Mouse (Mus musculus) MEL (cell line): ENCODE results near the gene Pnkp. TPM values are rescaled to one million over a fixed set of nuclear protein-coding genes. Genes with fewer than 3 reads are reported as not detected.

Source experiments
- DNase-seq: peaks from one replicate; pipeline ENCODE4 v3.0.0; 2011; ENCODE audit warnings: low read depth, low spot score
- H3K27ac ChIP-seq: 2 replicates; pipeline ENCODE4 v1.5.1; 2012; ENCODE audit warnings: low read depth, mild to moderate bottlenecking, control low read depth, low read length, moderate library complexity; ENCODE audit not compliant: control insufficient read depth
- H3K27me3 ChIP-seq, 2 experiments: fragments of 150-350 bp in 1 of 2; sonication (generic) in 1 of 2; 2 replicates each; pipeline ENCODE4 v1.6.1; 2012; ENCODE audit warnings: low read length in 2 of 2, mild to moderate bottlenecking in 2 of 2, improper control_type of control experiment in 1 of 2, moderate library complexity in 1 of 2; ENCODE audit not compliant: insufficient read depth in 2 of 2, control insufficient read depth in 1 of 2
- H3K36me3 ChIP-seq, 2 experiments: 2 replicates each; pipeline ENCODE4 v1.6.1; 2012 to 2014; ENCODE audit warnings: low read length in 2 of 2, improper control_type of control experiment in 1 of 2, inconsistent platforms in 1 of 2, mild to moderate bottlenecking in 1 of 2; ENCODE audit not compliant: insufficient read depth in 2 of 2, control insufficient read depth in 1 of 2
- H3K4me1 ChIP-seq, 2 experiments: fragments of 150-350 bp in 1 of 2; sonication (generic) in 1 of 2; 2 replicates each; pipeline ENCODE4 v1.6.1; 2012; ENCODE audit warnings: low read length in 2 of 2, improper control_type of control experiment in 1 of 2, mild to moderate bottlenecking in 1 of 2; ENCODE audit not compliant: insufficient read depth in 2 of 2, control insufficient read depth in 1 of 2
- H3K4me3 ChIP-seq, 2 experiments: fragments of 150-350 bp in 1 of 2; sonication (generic) in 1 of 2; 2 replicates each; pipeline ENCODE4 v1.5.1; 2012; ENCODE audit warnings: low read depth in 2 of 2, low read length in 2 of 2, mild to moderate bottlenecking in 2 of 2, moderate library complexity in 2 of 2, control low read depth in 1 of 2, improper control_type of control experiment in 1 of 2; ENCODE audit not compliant: control insufficient read depth in 1 of 2, insufficient read depth in 1 of 2
- H3K79me2 ChIP-seq: 2 replicates; pipeline ENCODE4 v1.6.1; 2012; ENCODE audit warnings: mild to moderate bottlenecking, low read length, moderate library complexity; ENCODE audit not compliant: control insufficient read depth, poor library complexity, insufficient read depth
- H3K9ac ChIP-seq: 2 replicates; pipeline ENCODE4 v1.6.1; 2012; ENCODE audit warnings: low read depth, mild to moderate bottlenecking, control low read depth, low read length, moderate library complexity; ENCODE audit not compliant: control insufficient read depth, poor library complexity, severe bottlenecking
- H3K9me3 ChIP-seq: fragments of 150-350 bp; sonication (generic); replicated peaks from 2 replicates; pipeline ENCODE4 v1.6.1; 2012; ENCODE audit warnings: mild to moderate bottlenecking, low read length, improper control_type of control experiment, moderate library complexity; ENCODE audit not compliant: insufficient read depth
- BHLHE40 ChIP-seq: IDR thresholded peaks from 2 replicates; pipeline ENCODE4 v1.6.1; 2012; ENCODE audit warnings: low read depth, mild to moderate bottlenecking, inconsistent platforms, low read length, improper control_type of control experiment, borderline replicate concordance
- CHD1 ChIP-seq: IDR thresholded peaks from 2 replicates; pipeline ENCODE4 v1.6.1; 2012; ENCODE audit warnings: low read depth, mild to moderate bottlenecking, inconsistent platforms, low read length, improper control_type of control experiment
- CHD2 ChIP-seq: IDR thresholded peaks from 2 replicates; pipeline ENCODE4 v1.6.1; 2011; ENCODE audit warnings: low read length, improper control_type of control experiment
- CTCF ChIP-seq, 3 experiments: IDR thresholded peaks in 2 of 3; conservative IDR thresholded peaks in 1 of 3; 2 replicates each; pipeline ENCODE4 v1.5.1; 2011 to 2012; ENCODE audit warnings: low read length in 3 of 3, low read depth in 2 of 3, mild to moderate bottlenecking in 2 of 3, improper control_type of control experiment in 1 of 3, inconsistent platforms in 1 of 3, mixed read lengths in 1 of 3, moderate library complexity in 1 of 3; ENCODE audit not compliant: control insufficient read depth in 1 of 3, insufficient read depth in 1 of 3, poor library complexity in 1 of 3, severe bottlenecking in 1 of 3
- E2F4 ChIP-seq: IDR thresholded peaks from 2 replicates; pipeline ENCODE4 v1.6.1; 2011; ENCODE audit warnings: low read depth, low read length, improper control_type of control experiment, borderline replicate concordance
- ELF1 ChIP-seq: IDR thresholded peaks from 2 replicates; pipeline ENCODE4 v1.6.1; 2014; ENCODE audit warnings: low read depth, mild to moderate bottlenecking, inconsistent platforms, low read length, improper control_type of control experiment, moderate library complexity
- EP300 ChIP-seq, 2 experiments: IDR thresholded peaks; 2 replicates each; pipeline ENCODE4 v1.6.1; 2011; ENCODE audit warnings: improper control_type of control experiment in 2 of 2, low read length in 2 of 2, low read depth in 1 of 2, mild to moderate bottlenecking in 1 of 2
- HCFC1 ChIP-seq: IDR thresholded peaks from 2 replicates; pipeline ENCODE4 v1.6.1; 2012; ENCODE audit warnings: low read depth, mild to moderate bottlenecking, inconsistent platforms, low read length, improper control_type of control experiment, moderate library complexity
- JUND ChIP-seq: IDR thresholded peaks from 2 replicates; pipeline ENCODE4 v1.6.1; 2011; ENCODE audit warnings: low read depth, mild to moderate bottlenecking, improper control_type of control experiment, low read length
- KAT2A ChIP-seq: conservative IDR thresholded peaks from 2 replicates; pipeline ENCODE4 v1.6.1; 2012; ENCODE audit warnings: low read depth, low read length, improper control_type of control experiment, inconsistent platforms
- MAFK ChIP-seq: IDR thresholded peaks from 2 replicates; pipeline ENCODE4 v1.6.1; 2011; ENCODE audit warnings: low read depth, mild to moderate bottlenecking, low read length, improper control_type of control experiment, borderline replicate concordance
- MEF2A ChIP-seq: IDR thresholded peaks from 2 replicates; pipeline ENCODE4 v1.6.1; 2014; ENCODE audit warnings: low read depth, mild to moderate bottlenecking, inconsistent platforms, low read length, improper control_type of control experiment; ENCODE audit not compliant: poor library complexity, insufficient replicate concordance, severe bottlenecking; ENCODE audit errors: extremely low read depth
- MXI1 ChIP-seq: IDR thresholded peaks from 2 replicates; pipeline ENCODE4 v1.6.1; 2011; ENCODE audit warnings: mild to moderate bottlenecking, low read depth, low read length, improper control_type of control experiment
- MYB ChIP-seq: IDR thresholded peaks from 2 replicates; pipeline ENCODE4 v1.6.1; 2011; ENCODE audit warnings: mild to moderate bottlenecking, low read depth, low read length, improper control_type of control experiment
- MYC ChIP-seq: IDR thresholded peaks from 2 replicates; pipeline ENCODE4 v1.6.1; 2011; ENCODE audit warnings: low read depth, mild to moderate bottlenecking, low read length, improper control_type of control experiment, moderate library complexity
- NRF1 ChIP-seq: IDR thresholded peaks from 2 replicates; pipeline ENCODE4 v1.6.1; 2014; ENCODE audit warnings: low read depth, mild to moderate bottlenecking, inconsistent platforms, low read length, improper control_type of control experiment, moderate library complexity; ENCODE audit not compliant: poor library complexity, insufficient read depth, severe bottlenecking
- RAD21 ChIP-seq: IDR thresholded peaks from 2 replicates; pipeline ENCODE4 v1.6.1; 2011; ENCODE audit warnings: mild to moderate bottlenecking, low read depth, low read length, improper control_type of control experiment
- RCOR1 ChIP-seq: IDR thresholded peaks from 2 replicates; pipeline ENCODE4 v1.6.1; 2012; ENCODE audit warnings: low read depth, mild to moderate bottlenecking, inconsistent platforms, low read length, improper control_type of control experiment
- SIN3A ChIP-seq: IDR thresholded peaks from 2 replicates; pipeline ENCODE4 v1.6.1; 2012; ENCODE audit warnings: low read length, improper control_type of control experiment, inconsistent platforms
- SMC3 ChIP-seq: IDR thresholded peaks from 2 replicates; pipeline ENCODE4 v1.6.1; 2011; ENCODE audit warnings: low read depth, low read length, improper control_type of control experiment
- TAL1 ChIP-seq: IDR thresholded peaks from 2 replicates; pipeline ENCODE4 v1.6.1; 2012; ENCODE audit warnings: mild to moderate bottlenecking, inconsistent platforms, low read length, moderate library complexity, mixed read lengths
- TCF12 ChIP-seq: IDR thresholded peaks from 2 replicates; pipeline ENCODE4 v1.6.1; 2014; ENCODE audit warnings: low read depth, mild to moderate bottlenecking, inconsistent platforms, low read length, improper control_type of control experiment, moderate library complexity
- USF1 ChIP-seq: IDR thresholded peaks from 2 replicates; pipeline ENCODE4 v1.6.1; 2014; ENCODE audit warnings: low read depth, mild to moderate bottlenecking, inconsistent platforms, low read length, improper control_type of control experiment, moderate library complexity
- USF2 ChIP-seq, 2 experiments: IDR thresholded peaks; 2 replicates each; pipeline ENCODE4 v1.6.1; 2011 to 2012; ENCODE audit warnings: improper control_type of control experiment in 2 of 2, low read length in 2 of 2, borderline replicate concordance in 1 of 2, inconsistent platforms in 1 of 2, low read depth in 1 of 2, mild to moderate bottlenecking in 1 of 2; ENCODE audit not compliant: insufficient read depth in 1 of 2
- ZC3H11A ChIP-seq: IDR thresholded peaks from 2 replicates; pipeline ENCODE4 v1.6.1; 2012; ENCODE audit warnings: low read depth, mild to moderate bottlenecking, inconsistent platforms, low read length, improper control_type of control experiment
- ZKSCAN1 ChIP-seq: IDR thresholded peaks from 2 replicates; pipeline ENCODE4 v1.6.1; 2012; ENCODE audit warnings: low read depth, mild to moderate bottlenecking, inconsistent platforms, low read length, improper control_type of control experiment, moderate library complexity
- ZMIZ1 ChIP-seq: IDR thresholded peaks from 2 replicates; pipeline ENCODE4 v1.6.1; 2012; ENCODE audit warnings: low read depth, mild to moderate bottlenecking, inconsistent platforms, low read length, improper control_type of control experiment, moderate library complexity
- ZNF384 ChIP-seq: IDR thresholded peaks from 2 replicates; pipeline ENCODE4 v1.6.1; 2012; ENCODE audit warnings: low read depth, mild to moderate bottlenecking, inconsistent platforms, low read length, improper control_type of control experiment
- polyA plus RNA-seq, 2 experiments: library from polyadenylated mRNA; stranded (reverse) in 1 of 2; unstranded in 1 of 2; fragments of >175 nt in 1 of 2; fragments of >200 nt in 1 of 2; gene quantifications; 2 replicates each; pipeline versions ENCODE4 v1.2.1 to v1.2.4; 2012; ENCODE audit warnings: low replicate concordance in 2 of 2, low read depth in 1 of 2; ENCODE audit not compliant: insufficient read length in 2 of 2, insufficient read depth in 1 of 2, missing spikeins in 1 of 2
- total RNA-seq: library from RNA; depleted of rRNA; stranded (reverse); fragments of 300-350 nt; gene quantifications from 2 replicates; pipeline ENCODE4 v1.2.3, GENCODE M21; 2012

Pnkp gene
- total and polyA plus RNA-seq, 3 experiments, result 39.3 to 45.6 TPM; not detected in 1

- Histone ChIP-seq H3K4me3 (peak overlapping the region; percentile 85 to 87), H3K4me1 (peaks cover 12 to 31% of the 10 kb centered on the region in 2 experiments; a peak in 3 of 4 replicates), H3K36me3 (peaks cover 9 to 27% of the 10 kb centered on the region in 2 experiments), H3K27me3 (no peaks in the 10 kb centered on the region), H3K9me3 (no peaks in the 10 kb centered on the region), H3K9ac (peak overlapping the region; percentile 74), H3K27ac (peak overlapping the region; percentile 29), H3K79me2 (peaks cover 46% of the 10 kb centered on the region)
- no peak for DNase-seq
- TF ChIP-seq RCOR1, result no peak
- TF ChIP-seq MXI1, result no peak
- no peak for TF ChIP-seq MEF2A
- TF ChIP-seq ZC3H11A, result no peak
- no peak for TF ChIP-seq USF2 (IDR thresholded peaks at IDR 0.05; ENCODE audit: borderline replicate concordance in 1 of 2, insufficient read depth in 1 of 2, low read depth in 1 of 2, low read length in 2 of 2)
- TF ChIP-seq CHD2, result no peak
- no peak for TF ChIP-seq USF1
- no peak for TF ChIP-seq ELF1
- no peak for TF ChIP-seq MYC
Measured at GRCm38 (mm10) chr7:44814952-44815553, 41.9 kb upstream of the Pnkp start.

- Histone ChIP-seq H3K27me3 (no peaks in the 10 kb centered on the region), H3K4me3 (peak within 1 kb of the TSS; percentile 87 to 94), H3K4me1 (peaks cover 20 to 40% of the 10 kb centered on the region in 2 experiments; a peak in 3 of 4 replicates), H3K36me3 (peaks cover 9 to 35% of the 10 kb centered on the region in 2 experiments), H3K9me3 (no peaks in the 10 kb centered on the region), H3K79me2 (peaks cover 55% of the 10 kb centered on the region), H3K27ac (peak within 1 kb of the TSS; percentile 93), H3K9ac (peak within 1 kb of the TSS; percentile 97)
- peak; percentile 99 for DNase-seq
- TF ChIP-seq SIN3A, result peak; percentile 61
- 0 out of 2 replicates have a peak, but pooled peaks have one; percentile 60 for TF ChIP-seq CHD1
- TF ChIP-seq USF1, result no peak
- peak; percentile 87 for TF ChIP-seq MYC
- TF ChIP-seq USF2 (IDR thresholded peaks at IDR 0.05; ENCODE audit: borderline replicate concordance in 1 of 2, insufficient read depth in 1 of 2, low read depth in 1 of 2, low read length in 2 of 2), result no peak
- TF ChIP-seq MYB, result peak; percentile 89
- no peak for TF ChIP-seq CTCF (IDR thresholded peaks at IDR 0.05 in 2 of 3, conservative IDR thresholded peaks at IDR 0.05 in 1 of 3; ENCODE audit: control insufficient read depth in 1 of 3, insufficient read depth in 1 of 3, low read depth in 2 of 3, low read length in 3 of 3, poor library complexity in 1 of 3, severe bottlenecking in 1 of 3)
- TF ChIP-seq NRF1, result peak; percentile 88
- TF ChIP-seq MAFK, result no peak
- TF ChIP-seq TAL1, result no peak
- peak; percentile 90 for TF ChIP-seq E2F4
- no peak for TF ChIP-seq SMC3
- TF ChIP-seq ZMIZ1, result peak; percentile 81
- no peak for TF ChIP-seq BHLHE40
- TF ChIP-seq ZKSCAN1, result no peak
- TF ChIP-seq TCF12, result peak; percentile 64
- peak; percentile 77 for TF ChIP-seq ELF1
- peak; percentile 53; the same call in 1 of the 2 replicates for TF ChIP-seq KAT2A
- no peak for TF ChIP-seq JUND
- TF ChIP-seq RAD21, result no peak
- no peak for TF ChIP-seq ZNF384
- TF ChIP-seq HCFC1, result peak; percentile 86
- TF ChIP-seq EP300 (IDR thresholded peaks at IDR 0.05; ENCODE audit: low read depth in 1 of 2, low read length in 2 of 2), result peak in 1 of 2 experiments; percentile 72; a peak in 2 of 4 replicates
Measured at GRCm38 (mm10) chr7:44815721-44816469, 41.0 kb upstream of the Pnkp start, which contains the start of the genes Nup62 and Il4i1. TSS of gene Nup62 (plus strand) at chr7:44816088. TSS of gene Il4i1 (plus strand) at chr7:44816387.
